Mouse (Mus musculus): ENCODE results near the gene Ndufa4l2. TPM values are rescaled to one million over a fixed set of nuclear protein-coding genes. Genes with fewer than 3 reads are reported as not detected.
A peak's percentile ranks its signal among the peaks of the same experiment; 100 is the strongest.

The Ndufa4l2 gene
- total and polyA plus RNA-seq, 2 experiments: 0.09 to 4.4 TPM

GRCm38 (mm10) chr10:127534929-127535384 lies 20.2 kb downstream of the Ndufa4l2 start:
- no peak overlapping the region for H3K4me3 ChIP-seq (ENCODE audit: insufficient read depth, low read depth, low read length)
- H3K27ac ChIP-seq (replicated peaks; ENCODE audit: insufficient read depth, low read depth, low read length): no peak overlapping the region
- H3K36me3 ChIP-seq (ENCODE audit: control insufficient read depth, insufficient read depth, low read length): peaks cover 8% of the 10 kb centered on the region; the same call in 1 of the 2 replicates
- no peak for DNase-seq (ENCODE audit: extremely low read depth, low read depth, low spot score)
- H3K27me3 ChIP-seq (ENCODE audit: control insufficient read depth, insufficient read depth, low read length): peaks cover 27% of the 10 kb centered on the region
- no peak for TF ChIP-seq CTCF (IDR thresholded peaks at IDR 0.05; ENCODE audit: low read depth, low read length)
- no peaks in the 10 kb centered on the region for H3K79me2 ChIP-seq (ENCODE audit: control insufficient read depth, insufficient read depth, low read length)
- peaks cover 4% of the 10 kb centered on the region; the same call in 1 of the 2 replicates for H3K4me1 ChIP-seq (ENCODE audit: control insufficient read depth, insufficient read depth, low read length)
- H3K9ac ChIP-seq (ENCODE audit: low read depth, low read length): no peak overlapping the region
- WGBS: 3% methylated on average over 30 of the region's 30 CpGs

GRCm38 (mm10) chr10:127536586-127537314 lies 22.0 kb downstream of the Ndufa4l2 start:
- no peak overlapping the region for H3K27ac ChIP-seq (replicated peaks; ENCODE audit: insufficient read depth, low read depth, low read length)
- no peak for DNase-seq (ENCODE audit: extremely low read depth, low read depth, low spot score)
- H3K4me1 ChIP-seq (ENCODE audit: control insufficient read depth, insufficient read depth, low read length): peaks cover 4% of the 10 kb centered on the region; the same call in 1 of the 2 replicates
- 16% methylated on average over 8 of the region's 8 CpGs for WGBS
- TF ChIP-seq POLR2A (IDR thresholded peaks at IDR 0.05; ENCODE audit: extremely low read depth, insufficient read depth, low read length): no peak
- TF ChIP-seq CTCF (IDR thresholded peaks at IDR 0.05; ENCODE audit: low read depth, low read length): peak; percentile 50
- peaks cover 18% of the 10 kb centered on the region for H3K27me3 ChIP-seq (ENCODE audit: control insufficient read depth, insufficient read depth, low read length)
- no peak overlapping the region for H3K4me3 ChIP-seq (ENCODE audit: insufficient read depth, low read depth, low read length)
- no peaks in the 10 kb centered on the region for H3K79me2 ChIP-seq (ENCODE audit: control insufficient read depth, insufficient read depth, low read length)
- H3K9ac ChIP-seq (ENCODE audit: low read depth, low read length): no peak overlapping the region
- H3K36me3 ChIP-seq (ENCODE audit: control insufficient read depth, insufficient read depth, low read length): peaks cover 16% of the 10 kb centered on the region

GRCm38 (mm10) chr10:127537854-127538583 lies 23.3 kb downstream of the Ndufa4l2 start:
- peak; percentile 45 for DNase-seq (ENCODE audit: extremely low read depth, low read depth, low spot score)
- Histone ChIP-seq H3K9ac (ENCODE audit: low read depth, low read length) (no peak overlapping the region), H3K36me3 (ENCODE audit: control insufficient read depth, insufficient read depth, low read length) (peaks cover 25% of the 10 kb centered on the region), H3K79me2 (ENCODE audit: control insufficient read depth, insufficient read depth, low read length) (no peaks in the 10 kb centered on the region), H3K4me3 (ENCODE audit: insufficient read depth, low read depth, low read length) (no peak overlapping the region), H3K27ac (replicated peaks; ENCODE audit: insufficient read depth, low read depth, low read length) (no peak overlapping the region), H3K27me3 (ENCODE audit: control insufficient read depth, insufficient read depth, low read length) (peaks cover 13% of the 10 kb centered on the region), H3K4me1 (ENCODE audit: control insufficient read depth, insufficient read depth, low read length) (peaks cover 4% of the 10 kb centered on the region; the same call in 1 of the 2 replicates)
- WGBS: 37% methylated on average over 7 of the region's 7 CpGs
- no peak for TF ChIP-seq POLR2A (IDR thresholded peaks at IDR 0.05; ENCODE audit: extremely low read depth, insufficient read depth, low read length)
- peak; percentile 98 for TF ChIP-seq CTCF (IDR thresholded peaks at IDR 0.05; ENCODE audit: low read depth, low read length)

GRCm38 (mm10) chr10:127541510-127541909 lies 26.7 kb downstream of the Ndufa4l2 start:
- H3K9ac ChIP-seq (ENCODE audit: low read depth, low read length): no peak overlapping the region
- H3K79me2 ChIP-seq (ENCODE audit: control insufficient read depth, insufficient read depth, low read length): no peaks in the 10 kb centered on the region
- no peak for DNase-seq (ENCODE audit: extremely low read depth, low read depth, low spot score)
- TF ChIP-seq CTCF (IDR thresholded peaks at IDR 0.05; ENCODE audit: low read depth, low read length): no peak
- TF ChIP-seq POLR2A (IDR thresholded peaks at IDR 0.05; ENCODE audit: extremely low read depth, insufficient read depth, low read length): no peak
- no peak overlapping the region for H3K27ac ChIP-seq (replicated peaks; ENCODE audit: insufficient read depth, low read depth, low read length)
- peaks cover 56% of the 10 kb centered on the region for H3K36me3 ChIP-seq (ENCODE audit: control insufficient read depth, insufficient read depth, low read length)
- WGBS: 92% methylated on average over 8 of the region's 8 CpGs
- no peak overlapping the region for H3K4me3 ChIP-seq (ENCODE audit: insufficient read depth, low read depth, low read length)
- H3K27me3 ChIP-seq (ENCODE audit: control insufficient read depth, insufficient read depth, low read length): no peaks in the 10 kb centered on the region
- H3K4me1 ChIP-seq (ENCODE audit: control insufficient read depth, insufficient read depth, low read length): no peaks in the 10 kb centered on the region

GRCm38 (mm10) chr10:127542084-127542483 lies 27.3 kb downstream of the Ndufa4l2 start:
- Histone ChIP-seq H3K27ac (replicated peaks; ENCODE audit: insufficient read depth, low read depth, low read length) (no peak overlapping the region), H3K4me1 (ENCODE audit: control insufficient read depth, insufficient read depth, low read length) (no peaks in the 10 kb centered on the region), H3K36me3 (ENCODE audit: control insufficient read depth, insufficient read depth, low read length) (peaks cover 62% of the 10 kb centered on the region), H3K27me3 (ENCODE audit: control insufficient read depth, insufficient read depth, low read length) (no peaks in the 10 kb centered on the region), H3K79me2 (ENCODE audit: control insufficient read depth, insufficient read depth, low read length) (no peaks in the 10 kb centered on the region), H3K4me3 (ENCODE audit: insufficient read depth, low read depth, low read length) (no peak overlapping the region), H3K9ac (ENCODE audit: low read depth, low read length) (no peak overlapping the region)
- TF ChIP-seq POLR2A (IDR thresholded peaks at IDR 0.05; ENCODE audit: extremely low read depth, insufficient read depth, low read length): no peak
- TF ChIP-seq CTCF (IDR thresholded peaks at IDR 0.05; ENCODE audit: low read depth, low read length): no peak
- DNase-seq (ENCODE audit: extremely low read depth, low read depth, low spot score): no peak
- 71% methylated on average over 13 of the region's 13 CpGs for WGBS

Measured in liver, adult 2 months (tissue).